Mouse (Mus musculus): ENCODE measurements around the gene H2-DMb1.

DNA sequence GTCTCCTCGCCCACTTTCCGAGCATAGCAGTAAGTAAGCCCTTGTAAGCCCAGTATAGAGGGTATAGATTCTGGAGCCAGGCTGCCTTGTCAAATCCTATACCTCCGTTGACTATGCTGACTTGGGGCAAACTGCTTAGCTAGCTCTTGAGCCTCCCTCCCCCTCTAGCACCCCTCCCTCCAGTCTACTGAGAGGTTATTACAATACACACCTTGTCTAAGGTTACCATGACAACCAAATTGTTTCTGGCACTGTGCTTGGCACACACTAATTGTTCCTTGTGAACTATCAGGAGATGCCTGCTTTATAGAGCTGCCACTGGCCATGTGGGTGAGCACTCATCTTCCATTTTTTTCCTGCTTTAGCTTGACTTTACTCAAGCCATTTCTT, 43.1 kb upstream of the H2-DMb1 start:
- TF ChIP-seq CTCF (IDR thresholded peaks at IDR 0.05; ENCODE audit: extremely low read depth, insufficient read depth, low read length) (no peak), POLR2A (IDR thresholded peaks at IDR 0.05; ENCODE audit: extremely low read depth, insufficient read depth, low read length) (no peak)

All from cortical plate, adult 2 months (tissue).